Mouse (Mus musculus) embryonic facial prominence, embryonic 10.5 days (tissue): ENCODE measurements around the gene Zfp82. TPM values are rescaled to one million over a fixed set of nuclear protein-coding genes. Genes with fewer than 3 reads are reported as not detected.

ENCODE experiments used
- DNase-seq: peaks from one replicate; pipeline ENCODE4 v3.0.0-alpha.2; 2017; ENCODE audit warnings: low spot score
- H3K27ac ChIP-seq: fragments of 300-500 bp; sonication (generic); replicated peaks from 2 replicates; pipeline ENCODE4 v1.5.1; 2016; ENCODE audit warnings: mild to moderate bottlenecking
- H3K27me3 ChIP-seq: fragments of 300-500 bp; sonication (generic); replicated peaks from 2 replicates; pipeline ENCODE4 v1.6.1; 2016; ENCODE audit warnings: low read depth, mild to moderate bottlenecking; ENCODE audit not compliant: poor library complexity, severe bottlenecking
- H3K36me3 ChIP-seq: fragments of 300-500 bp; sonication (generic); replicated peaks from 2 replicates; pipeline ENCODE4 v1.6.1; 2016; ENCODE audit warnings: mild to moderate bottlenecking, moderate library complexity
- H3K4me1 ChIP-seq: fragments of 300-500 bp; sonication (generic); 2 replicates; pipeline ENCODE4 v1.6.1; 2016
- H3K4me3 ChIP-seq: fragments of 300-500 bp; sonication (generic); 2 replicates; pipeline ENCODE4 v1.5.1; 2016; ENCODE audit warnings: mild to moderate bottlenecking, moderate library complexity
- H3K9me3 ChIP-seq: fragments of 300-500 bp; sonication (generic); 2 replicates; pipeline ENCODE4 v1.6.1; 2016; ENCODE audit warnings: mild to moderate bottlenecking
- WGBS: fragments of 180-500 bp; shearing (Covaris S2); methylation state at CpG from one replicate; pipeline ENCODE4 v1.1.7; 2016; 5-methylcytosine and 5-hydroxymethylcytosine counted together
- polyA plus RNA-seq: library from polyadenylated mRNA; unstranded; fragments of >200 nt; fragmentation: Nextera tagmentation; extraction: Ambion mirVana; gene quantifications from 2 replicates; pipeline ENCODE4 v1.2.1, GENCODE M21; 2016

Zfp82 gene
- polyA plus RNA-seq, 1 experiment from 2014 or later = 5.6 TPM

GRCm38 (mm10) chr7:30030677-30031076, 42.0 kb downstream of the Zfp82 start:
- Histone ChIP-seq H3K36me3 (peaks cover 30% of the 10 kb centered on the region), H3K4me3 (no peak overlapping the region), H3K9me3 (no peaks in the 10 kb centered on the region), H3K27me3 (no peaks in the 10 kb centered on the region), H3K4me1 (peaks cover 6% of the 10 kb centered on the region; the same call in 1 of the 2 replicates), H3K27ac (no peak overlapping the region)
- 30% methylated on average over 6 of the region's 6 CpGs for WGBS
- no peak for DNase-seq

GRCm38 (mm10) chr7:30028572-30028971, 44.1 kb downstream of the Zfp82 start:
- Histone ChIP-seq H3K36me3 (peaks cover 50% of the 10 kb centered on the region), H3K4me1 (peaks cover 6% of the 10 kb centered on the region; the same call in 1 of the 2 replicates), H3K9me3 (no peaks in the 10 kb centered on the region), H3K27ac (no peak overlapping the region), H3K27me3 (no peaks in the 10 kb centered on the region), H3K4me3 (no peak overlapping the region)
- 92% methylated on average over 3 of the region's 3 CpGs for WGBS
- DNase-seq = no peak

GRCm38 (mm10) chr7:30027331-30027730, 45.4 kb downstream of the Zfp82 start:
- peaks cover 6% of the 10 kb centered on the region; the same call in 1 of the 2 replicates for H3K4me1 ChIP-seq
- H3K36me3 ChIP-seq = peaks cover 63% of the 10 kb centered on the region
- 72% methylated on average over 4 of the region's 4 CpGs for WGBS
- no peaks in the 10 kb centered on the region for H3K27me3 ChIP-seq
- no peak overlapping the region for H3K4me3 ChIP-seq
- no peaks in the 10 kb centered on the region for H3K9me3 ChIP-seq
- H3K27ac ChIP-seq = no peak overlapping the region
- no peak for DNase-seq

- H3K4me1 ChIP-seq = peaks cover 2% of the 10 kb centered on the region; the same call in 1 of the 2 replicates
- DNase-seq = no peak
- no peaks in the 10 kb centered on the region for H3K9me3 ChIP-seq
- peaks cover 82% of the 10 kb centered on the region for H3K36me3 ChIP-seq
- WGBS = 85% methylated on average over 5 of the region's 5 CpGs
- H3K27me3 ChIP-seq = no peaks in the 10 kb centered on the region
- no peak overlapping the region for H3K4me3 ChIP-seq
- no peak overlapping the region for H3K27ac ChIP-seq
Measured at GRCm38 (mm10) chr7:30025358-30025757, 47.3 kb downstream of the Zfp82 start.

GRCm38 (mm10) chr7:30023800-30024199, 48.9 kb downstream of the Zfp82 start:
- H3K36me3 ChIP-seq = peaks cover 97% of the 10 kb centered on the region
- no peaks in the 10 kb centered on the region for H3K27me3 ChIP-seq
- H3K27ac ChIP-seq = no peak overlapping the region
- 93% methylated on average over 8 of the region's 8 CpGs for WGBS
- no peak overlapping the region for H3K4me3 ChIP-seq
- no peaks in the 10 kb centered on the region for H3K4me1 ChIP-seq
- H3K9me3 ChIP-seq = no peaks in the 10 kb centered on the region
- no peak for DNase-seq

GRCm38 (mm10) chr7:30023324-30023723, 49.4 kb downstream of the Zfp82 start:
- DNase-seq = no peak
- Histone ChIP-seq H3K4me1 (no peaks in the 10 kb centered on the region), H3K36me3 (peaks cover 99% of the 10 kb centered on the region), H3K4me3 (no peak overlapping the region), H3K27ac (no peak overlapping the region), H3K27me3 (no peaks in the 10 kb centered on the region), H3K9me3 (no peaks in the 10 kb centered on the region)
- 96% methylated on average over 9 of the region's 9 CpGs for WGBS

- WGBS = 88% methylated on average over 2 of the region's 2 CpGs
- Histone ChIP-seq H3K27ac (no peak overlapping the region), H3K36me3 (peaks cover 99% of the 10 kb centered on the region), H3K9me3 (no peaks in the 10 kb centered on the region), H3K4me3 (no peak overlapping the region), H3K4me1 (no peaks in the 10 kb centered on the region), H3K27me3 (no peaks in the 10 kb centered on the region)
- no peak for DNase-seq
Measured at GRCm38 (mm10) chr7:30019543-30019942, 53.2 kb downstream of the Zfp82 start.

GRCm38 (mm10) chr7:30017226-30017625, 55.5 kb downstream of the Zfp82 start:
- Histone ChIP-seq H3K27ac (no peak overlapping the region), H3K9me3 (no peaks in the 10 kb centered on the region), H3K4me3 (no peak overlapping the region), H3K36me3 (peaks cover 95% of the 10 kb centered on the region), H3K4me1 (no peaks in the 10 kb centered on the region), H3K27me3 (no peaks in the 10 kb centered on the region)
- WGBS = 95% methylated on average over 6 of the region's 6 CpGs
- no peak for DNase-seq

- H3K4me1 ChIP-seq = peaks cover 29% of the 10 kb centered on the region
- H3K9me3 ChIP-seq = no peaks in the 10 kb centered on the region
- DNase-seq = no peak
- H3K36me3 ChIP-seq = peaks cover 91% of the 10 kb centered on the region
- no peaks in the 10 kb centered on the region for H3K27me3 ChIP-seq
- 91% methylated on average over 4 of the region's 4 CpGs for WGBS
- H3K27ac ChIP-seq = no peak overlapping the region
- no peak overlapping the region for H3K4me3 ChIP-seq
Measured at GRCm38 (mm10) chr7:30012956-30013363, 59.7 kb downstream of the Zfp82 start.

- WGBS = 79% methylated on average over 10 of the region's 10 CpGs
- Histone ChIP-seq H3K36me3 (peaks cover 91% of the 10 kb centered on the region), H3K4me3 (no peak overlapping the region), H3K27me3 (no peaks in the 10 kb centered on the region), H3K9me3 (no peaks in the 10 kb centered on the region), H3K4me1 (peaks cover 37% of the 10 kb centered on the region), H3K27ac (peak overlapping the region; percentile 59)
- DNase-seq = no peak
Measured at GRCm38 (mm10) chr7:30010551-30011195, 62.0 kb downstream of the Zfp82 start.

GRCm38 (mm10) chr7:30009321-30010085, 63.2 kb downstream of the Zfp82 start:
- Histone ChIP-seq H3K27ac (peak overlapping the region; percentile 15; the same call in 1 of the 2 replicates), H3K36me3 (peaks cover 90% of the 10 kb centered on the region), H3K9me3 (no peaks in the 10 kb centered on the region), H3K4me3 (no peak overlapping the region), H3K4me1 (peaks cover 37% of the 10 kb centered on the region), H3K27me3 (no peaks in the 10 kb centered on the region)
- DNase-seq = no peak
- 85% methylated on average over 21 of the region's 21 CpGs for WGBS

- no peak overlapping the region for H3K4me3 ChIP-seq
- H3K4me1 ChIP-seq = peaks cover 37% of the 10 kb centered on the region
- DNase-seq = no peak
- WGBS = 72% methylated on average over 6 of the region's 6 CpGs
- peaks cover 90% of the 10 kb centered on the region for H3K36me3 ChIP-seq
- H3K9me3 ChIP-seq = no peaks in the 10 kb centered on the region
- peak overlapping the region; percentile 60 for H3K27ac ChIP-seq
- H3K27me3 ChIP-seq = no peaks in the 10 kb centered on the region
Measured at GRCm38 (mm10) chr7:30008020-30008690, 64.5 kb downstream of the Zfp82 start.
